Mouse (Mus musculus): ENCODE results near the gene Rem1.

DNA sequence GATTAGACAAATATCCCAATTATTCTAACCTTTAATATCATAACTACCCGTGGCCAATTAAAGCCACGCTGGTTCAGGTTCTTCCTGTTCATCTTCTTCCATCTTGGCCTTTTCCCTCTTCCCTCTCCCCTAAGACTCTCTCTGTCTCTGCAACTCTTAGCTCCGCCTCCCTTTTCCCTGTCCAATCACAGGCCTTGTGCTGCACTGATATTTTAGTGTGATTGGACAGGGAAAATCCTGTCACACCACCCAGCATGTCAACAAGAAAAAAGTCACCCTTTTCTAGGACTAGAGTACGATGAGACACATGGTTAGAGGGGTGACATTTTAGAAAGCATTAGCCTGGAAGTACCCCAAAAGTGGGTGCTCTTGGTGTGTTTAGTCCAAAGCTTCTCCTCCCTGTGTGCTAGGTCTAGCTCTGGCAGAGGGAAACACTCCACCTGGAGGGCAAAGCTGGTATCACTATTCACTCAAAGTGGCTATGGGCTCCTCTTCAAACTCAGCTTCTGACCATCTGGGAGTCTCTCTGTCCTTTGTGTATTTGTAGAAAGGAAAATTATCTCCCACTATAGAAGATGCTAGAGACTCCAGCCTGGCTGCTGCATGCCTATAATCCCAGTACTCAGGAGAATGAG is 39.7 kb upstream of the Rem1 start:
- peak; percentile 43 for TF ChIP-seq CTCF (IDR thresholded peaks at IDR 0.05; ENCODE audit: extremely low read depth, insufficient read depth, low read length)
- TF ChIP-seq POLR2A (IDR thresholded peaks at IDR 0.05; ENCODE audit: extremely low read depth, insufficient read depth, low read length): no peak
